Mouse (Mus musculus): ENCODE measurements around the gene AA986860.

GRCm38 (mm10) chr1:130737916-130738315 is 6.1 kb downstream of the AA986860 start:
- TF ChIP-seq CTCF (IDR thresholded peaks at IDR 0.05; ENCODE audit: low read depth, low read length) (no peak), GATA1 (IDR thresholded peaks at IDR 0.05; ENCODE audit: borderline replicate concordance, low read length) (no peak)
